Mouse (Mus musculus): Measurements from ENCODE around the gene Epsti1. TPM values are rescaled to one million over a fixed set of nuclear protein-coding genes. Genes with fewer than 3 reads are reported as not detected.

Gene Epsti1
- total and polyA plus RNA-seq, 3 experiments = not detected

DNA sequence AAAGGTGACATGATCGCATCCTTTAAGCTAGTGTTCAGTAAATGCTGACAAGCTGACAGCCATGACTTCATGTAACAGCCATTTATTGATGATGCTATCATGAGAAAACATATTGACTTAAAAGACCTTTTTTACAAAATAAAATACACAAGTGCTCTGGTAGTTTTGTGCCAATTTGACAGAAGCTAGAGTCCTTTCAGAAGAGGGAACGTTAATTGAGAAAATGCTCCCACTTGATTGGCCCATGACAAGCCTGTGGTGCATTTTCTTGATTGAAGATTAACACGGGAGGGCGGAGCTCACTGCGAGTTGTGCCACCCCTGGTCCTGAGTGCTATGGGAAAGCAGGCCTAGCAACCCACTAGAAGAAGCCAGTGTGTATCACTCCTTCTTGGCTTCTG is 2.5 kb downstream of the Epsti1 start:
- Histone ChIP-seq H3K9ac (ENCODE audit: control insufficient read depth, low read depth, low read length, poor library complexity, severe bottlenecking) (no peak overlapping the region), H3K79me2 (ENCODE audit: control insufficient read depth, insufficient read depth, low read length, poor library complexity) (no peaks in the 10 kb centered on the region), H3K9me3 (replicated peaks; ENCODE audit: insufficient read depth, low read length) (no peaks in the 10 kb centered on the region), H3K4me3 (ENCODE audit: control insufficient read depth in 1 of 2, insufficient read depth in 1 of 2, low read depth in 2 of 2, low read length in 2 of 2) (no peak overlapping the region), H3K4me1 (ENCODE audit: control insufficient read depth in 1 of 2, insufficient read depth in 2 of 2, low read length in 2 of 2) (no peaks in the 10 kb centered on the region), H3K36me3 (ENCODE audit: control insufficient read depth in 1 of 2, insufficient read depth in 2 of 2, low read length in 2 of 2) (no peaks in the 10 kb centered on the region), H3K27ac (ENCODE audit: control insufficient read depth, low read depth, low read length) (no peak overlapping the region), H3K27me3 (ENCODE audit: control insufficient read depth in 1 of 2, insufficient read depth in 2 of 2, low read length in 2 of 2) (no peaks in the 10 kb centered on the region)
- no peak for DNase-seq (ENCODE audit: low read depth, low spot score)
- no peak for TF ChIP-seq NELFE (IDR thresholded peaks at IDR 0.05; ENCODE audit: low read depth, low read length)
- no peak for TF ChIP-seq MYB (IDR thresholded peaks at IDR 0.05; ENCODE audit: low read depth, low read length)
- TF ChIP-seq CHD1 (IDR thresholded peaks at IDR 0.05; ENCODE audit: low read depth, low read length) = no peak
- no peak for TF ChIP-seq RCOR1 (IDR thresholded peaks at IDR 0.05; ENCODE audit: low read depth, low read length)
- no peak for TF ChIP-seq USF1 (IDR thresholded peaks at IDR 0.05; ENCODE audit: low read depth, low read length)
- no peak for TF ChIP-seq USF2 (IDR thresholded peaks at IDR 0.05; ENCODE audit: borderline replicate concordance in 1 of 2, insufficient read depth in 1 of 2, low read depth in 1 of 2, low read length in 2 of 2)
- no peak for TF ChIP-seq TAL1 (IDR thresholded peaks at IDR 0.05; ENCODE audit: low read length)
- TF ChIP-seq MAZ (IDR thresholded peaks at IDR 0.05; ENCODE audit: low read depth, low read length) = no peak
- no peak for TF ChIP-seq ELF1 (IDR thresholded peaks at IDR 0.05; ENCODE audit: low read depth, low read length)
- no peak for TF ChIP-seq SIN3A (IDR thresholded peaks at IDR 0.05; ENCODE audit: low read length)
- no peak for TF ChIP-seq NRF1 (IDR thresholded peaks at IDR 0.05; ENCODE audit: insufficient read depth, low read depth, low read length, poor library complexity, severe bottlenecking)
- no peak for TF ChIP-seq GABPA (IDR thresholded peaks at IDR 0.05; ENCODE audit: low read depth, low read length)

GRCm38 (mm10) chr14:77915776-77916175 is 11.7 kb downstream of the Epsti1 start:
- no peaks in the 10 kb centered on the region for H3K9me3 ChIP-seq (replicated peaks; ENCODE audit: insufficient read depth, low read length)
- H3K79me2 ChIP-seq (ENCODE audit: control insufficient read depth, insufficient read depth, low read length, poor library complexity) = no peaks in the 10 kb centered on the region
- H3K4me1 ChIP-seq (ENCODE audit: control insufficient read depth in 1 of 2, insufficient read depth in 2 of 2, low read length in 2 of 2) = no peaks in the 10 kb centered on the region
- no peaks in the 10 kb centered on the region for H3K27me3 ChIP-seq (ENCODE audit: control insufficient read depth in 1 of 2, insufficient read depth in 2 of 2, low read length in 2 of 2)
- DNase-seq (ENCODE audit: low read depth, low spot score) = no peak
- H3K9ac ChIP-seq (ENCODE audit: control insufficient read depth, low read depth, low read length, poor library complexity, severe bottlenecking) = no peak overlapping the region
- TF ChIP-seq GABPA (IDR thresholded peaks at IDR 0.05; ENCODE audit: low read depth, low read length) = no peak
- TF ChIP-seq NELFE (IDR thresholded peaks at IDR 0.05; ENCODE audit: low read depth, low read length) = no peak
- TF ChIP-seq CHD2 (IDR thresholded peaks at IDR 0.05; ENCODE audit: low read length) = no peak
- no peak for TF ChIP-seq MAFK (IDR thresholded peaks at IDR 0.05; ENCODE audit: borderline replicate concordance, low read depth, low read length)
- TF ChIP-seq GATA1 (IDR thresholded peaks at IDR 0.05; ENCODE audit: low read depth, low read length) = no peak
- no peak for TF ChIP-seq MEF2A (IDR thresholded peaks at IDR 0.05; ENCODE audit: extremely low read depth, insufficient replicate concordance, low read depth, low read length, poor library complexity, severe bottlenecking)
- no peak for TF ChIP-seq ZC3H11A (IDR thresholded peaks at IDR 0.05; ENCODE audit: low read depth, low read length)
- no peak for TF ChIP-seq KAT2A (conservative IDR thresholded peaks at IDR 0.05; ENCODE audit: low read depth, low read length)
- TF ChIP-seq MYC (IDR thresholded peaks at IDR 0.05; ENCODE audit: low read depth, low read length) = no peak
- H3K36me3 ChIP-seq (ENCODE audit: control insufficient read depth in 1 of 2, insufficient read depth in 2 of 2, low read length in 2 of 2) = no peaks in the 10 kb centered on the region
- no peak overlapping the region for H3K4me3 ChIP-seq (ENCODE audit: control insufficient read depth in 1 of 2, insufficient read depth in 1 of 2, low read depth in 2 of 2, low read length in 2 of 2)
- no peak overlapping the region for H3K27ac ChIP-seq (ENCODE audit: control insufficient read depth, low read depth, low read length)
